11 mouse cellular contexts compared by ENCODE assay signal in genomic region chr9:66666153-66666552, GRCm38 (mm10). TPM values are rescaled to one million over a fixed set of nuclear protein-coding genes. Genes with fewer than 3 reads are reported as not detected.
DNase-seq lines count a peak whose midpoint lies in the region; ATAC-seq and TF ChIP-seq lines count a peak whose summit lies in the region.
"Had no signal": no experiment of that assay in that cellular context is flagged by ENCODE, and none has a peak within 500 bp of the region (broad histone marks: within the 10 kb centered on the region; RNA-seq: fewer than 3 reads in every experiment).

No protein-coding gene starts in this region.

- peak; percentile 18; the same call in 1 of the 2 replicates for ATAC-seq in hindbrain, postnatal 0 days
- ATAC-seq in hindbrain, embryonic 16.5 days, result no peak

- H3K9me3 ChIP-seq in hindbrain, postnatal 0 days (ENCODE audit: low read length), result no peaks in the 10 kb centered on the region
- H3K9me3 ChIP-seq in hindbrain, embryonic 16.5 days (ENCODE audit: control insufficient read depth, low read length), result no peaks in the 10 kb centered on the region
- H3K9me3 ChIP-seq: liver, embryonic 13.5 days had no signal

- no peak overlapping the region for H3K4me2 ChIP-seq in hindbrain, postnatal 0 days (ENCODE audit: low read depth, low read length)
- H3K4me2 ChIP-seq in hindbrain, embryonic 16.5 days (ENCODE audit: low read length), result no peak overlapping the region
- H3K4me2 ChIP-seq: liver, embryonic 13.5 days; midbrain, embryonic 12.5 days had no signal

- no peaks in the 10 kb centered on the region for H3K27me3 ChIP-seq in hindbrain, postnatal 0 days (ENCODE audit: insufficient read depth, low read length)
- H3K27me3 ChIP-seq in hindbrain, embryonic 16.5 days (replicated peaks; ENCODE audit: control insufficient read depth, insufficient read depth, low read length), result no peaks in the 10 kb centered on the region
- H3K27me3 ChIP-seq: liver, embryonic 13.5 days; midbrain, embryonic 12.5 days had no signal

- H3K4me1 ChIP-seq in hindbrain, postnatal 0 days (ENCODE audit: insufficient read depth, low read length), result 0 out of 2 replicates have a peak, but pooled peaks cover 4% of the 10 kb centered on the region
- H3K4me1 ChIP-seq in hindbrain, embryonic 16.5 days (ENCODE audit: control insufficient read depth, insufficient read depth, low read depth, low read length), result no peaks in the 10 kb centered on the region
- H3K4me1 ChIP-seq: midbrain, embryonic 12.5 days had no signal

- WGBS in hindbrain, postnatal 0 days, result 64% methylated on average over 3 of the region's 3 CpGs
- 75% methylated on average over 3 of the region's 3 CpGs for WGBS in hindbrain, embryonic 16.5 days

- no peaks in the 10 kb centered on the region for H3K36me3 ChIP-seq in hindbrain, postnatal 0 days (ENCODE audit: insufficient read depth, low read length)
- H3K36me3 ChIP-seq in hindbrain, embryonic 16.5 days (ENCODE audit: control insufficient read depth, insufficient read depth, low read length), result no peaks in the 10 kb centered on the region
- H3K36me3 ChIP-seq: liver, embryonic 13.5 days; midbrain, embryonic 12.5 days had no signal

- intact Hi-C loops in gastrocnemius, postnatal 14 days (cut with DNase I; ENCODE audit: low total_unique reads), result no loop called here

- no peak overlapping the region for H3K27ac ChIP-seq in hindbrain, postnatal 0 days
- no peak overlapping the region for H3K27ac ChIP-seq in hindbrain, embryonic 16.5 days (ENCODE audit: low read depth, low read length)
- H3K27ac ChIP-seq: liver, embryonic 13.5 days; midbrain, embryonic 12.5 days had no signal

- H3K4me3 ChIP-seq in hindbrain, postnatal 0 days (ENCODE audit: low read length), result no peak overlapping the region
- H3K4me3 ChIP-seq in hindbrain, embryonic 16.5 days (ENCODE audit: low read length), result no peak overlapping the region
- H3K4me3 ChIP-seq: liver, embryonic 13.5 days; midbrain, embryonic 12.5 days had no signal

- H3K9ac ChIP-seq in hindbrain, postnatal 0 days (replicated peaks; ENCODE audit: low read length), result no peak overlapping the region
- H3K9ac ChIP-seq in hindbrain, embryonic 16.5 days (ENCODE audit: low read depth, low read length), result no peak overlapping the region
- H3K9ac ChIP-seq: liver, embryonic 13.5 days; midbrain, embryonic 12.5 days had no signal

- DNase-seq in hindbrain, postnatal 0 days (ENCODE audit: low spot score), result no peak
- peak; percentile 57 for DNase-seq in adrenal gland, postnatal 14 days
- peak; percentile 61 for DNase-seq in gastrocnemius, postnatal 14 days
- DNase-seq in heart, postnatal 4 days, result peak; percentile 64
- DNase-seq in spleen, postnatal 14 days (ENCODE audit: low spot score in 2 of 2), result no peak
- no peak for DNase-seq in kidney, adult 18-20 months
- DNase-seq in cerebellum, adult 9-11 months, result no peak
- DNase-seq: layer of hippocampus, postnatal 36 days; liver, embryonic 13.5 days had no signal

- no peak for TF ChIP-seq CTCF in hindbrain, postnatal 0 days (IDR thresholded peaks at IDR 0.05; ENCODE audit: low read depth)

RNA-seq across cellular contexts. Expression of gene Car12, which starts 47.3 kb away (rescaled TPM):
- total RNA-seq in hindbrain, postnatal 0 days (2014; rRNA removed), result 5.9 and 12.5 TPM in 2 replicates
- polyA plus RNA-seq in hindbrain, postnatal 0 days (2015; fragmentation: Nextera tagmentation; extraction: Ambion mirVana), result 6.6 and 7.4 TPM in 2 replicates
- polyA plus RNA-seq in hindbrain, embryonic 16.5 days (2015; fragmentation: Nextera tagmentation; extraction: Ambion mirVana), result 8.3 and 9.0 TPM in 2 replicates
- total RNA-seq in adrenal gland, postnatal 14 days (2021), result 0.33 and 0.49 TPM in 2 replicates
- under 1 TPM; 0.31 to 0.55 TPM for total RNA-seq in gastrocnemius, postnatal 14 days (2021)
- under 1 TPM; 0.19 to 0.20 TPM for total RNA-seq in heart, postnatal 4 days (2021)

Comparison
In these comparisons a context has a peak if more than half of its experiments do, and no peak if none do; other contexts are left out.
1. DNase-seq: peak in adrenal gland, postnatal 14 days (single experiment), gastrocnemius, postnatal 14 days (single experiment) and heart, postnatal 4 days (single experiment); none in hindbrain, postnatal 0 days (single experiment), spleen, postnatal 14 days (0 of 2), kidney, adult 18-20 months (single experiment) and cerebellum, adult 9-11 months (single experiment).